Mouse (Mus musculus) embryonic facial prominence, embryonic 11.5 days (tissue): ENCODE data around the gene Castor2. TPM values are rescaled to one million over a fixed set of nuclear protein-coding genes. Genes with fewer than 3 reads are reported as not detected.

Experiments used
- ATAC-seq: fragments of 200-750 bp; cut with Nextera tagmentation; replicated peaks from 2 replicates; pipeline ENCODE4 v1.8.0; 2017; ENCODE audit warnings: low read depth; ENCODE audit not compliant: insufficient number of reproducible peaks, low FRiP score, low TSS enrichment
- DNase-seq: peaks from one replicate; pipeline ENCODE4 v3.0.0-alpha.2; 2015; ENCODE audit warnings: low spot score
- H3K27ac ChIP-seq: fragments of 300-500 bp; sonication (generic); replicated peaks from 2 replicates; pipeline ENCODE4 v1.5.1; 2014; ENCODE audit warnings: mild to moderate bottlenecking, low read depth, low read length, control low read depth
- H3K27me3 ChIP-seq: fragments of 300-500 bp; sonication (generic); 2 replicates; pipeline ENCODE4 v1.6.1; 2014; ENCODE audit warnings: mild to moderate bottlenecking, low read length, moderate library complexity, mixed read lengths; ENCODE audit not compliant: control insufficient read depth, insufficient read depth
- H3K36me3 ChIP-seq: fragments of 300-500 bp; sonication (generic); replicated peaks from 2 replicates; pipeline ENCODE4 v1.6.1; 2014; ENCODE audit warnings: low read depth, mild to moderate bottlenecking, low read length, moderate library complexity, mixed read lengths; ENCODE audit not compliant: control insufficient read depth, insufficient read depth
- H3K4me1 ChIP-seq: fragments of 300-500 bp; sonication (generic); 2 replicates; pipeline ENCODE4 v1.6.1; 2014; ENCODE audit warnings: low read length, mixed read lengths; ENCODE audit not compliant: control insufficient read depth, insufficient read depth
- H3K4me2 ChIP-seq: fragments of 300-500 bp; sonication (generic); 2 replicates; pipeline ENCODE4 v1.6.1; 2014; ENCODE audit warnings: low read depth, mild to moderate bottlenecking, control low read depth, low read length, moderate library complexity
- H3K4me3 ChIP-seq: fragments of 300-500 bp; sonication (generic); 2 replicates; pipeline ENCODE4 v1.5.1; 2014; ENCODE audit warnings: low read depth, low read length, control low read depth
- H3K9ac ChIP-seq: fragments of 300-500 bp; sonication (generic); replicated peaks from 2 replicates; pipeline ENCODE4 v1.6.1; 2014; ENCODE audit warnings: mild to moderate bottlenecking, control low read depth, low read length
- H3K9me3 ChIP-seq: fragments of 300-500 bp; sonication (generic); replicated peaks from 2 replicates; pipeline ENCODE4 v1.6.1; 2016; ENCODE audit warnings: mild to moderate bottlenecking, low read length, inconsistent platforms, mixed read lengths; ENCODE audit not compliant: control insufficient read depth
- WGBS: fragments of 180-500 bp; shearing (Covaris S2); extraction: QIAGEN DNeasy Blood & Tissue Kit; methylation state at CpG from one replicate; pipeline ENCODE4 v1.1.7; 2014; 5-methylcytosine and 5-hydroxymethylcytosine counted together
- polyA plus RNA-seq: library from polyadenylated mRNA; unstranded; fragments of >200 nt; fragmentation: Nextera tagmentation; extraction: Ambion mirVana; gene quantifications from 2 replicates; pipeline ENCODE4 v1.2.1, GENCODE M21; 2014

The Castor2 gene
- polyA plus RNA-seq, 1 experiment from 2014 or later: 8.4 TPM

DNA sequence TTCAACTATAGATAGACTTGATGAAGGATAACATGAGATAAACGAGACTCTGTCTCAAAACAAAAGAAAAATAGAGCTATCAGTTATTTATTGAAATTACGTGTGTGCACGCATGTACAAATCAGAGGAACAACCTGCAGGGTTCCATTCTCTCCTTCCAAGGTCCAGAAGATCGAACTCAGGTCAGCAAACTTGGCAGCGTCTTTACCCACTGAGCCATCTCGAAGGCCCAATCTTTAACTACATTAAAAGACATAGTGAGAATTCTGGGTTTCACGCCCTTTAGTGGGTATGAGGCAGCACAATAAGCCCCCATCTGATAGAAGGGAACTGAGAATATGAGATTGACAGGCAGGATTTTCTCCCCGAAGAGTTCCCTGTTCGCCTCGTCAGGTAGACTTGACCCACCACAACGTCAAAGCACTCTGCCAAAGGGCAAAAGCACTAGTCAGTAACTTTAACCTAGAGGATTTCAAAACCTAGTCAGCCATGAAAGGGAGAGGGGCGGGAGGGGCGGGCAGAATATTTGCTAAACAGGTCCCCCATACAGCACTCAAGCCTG, 1.1 kb upstream of the Castor2 start:
- no peak overlapping the region for H3K27ac ChIP-seq
- H3K27me3 ChIP-seq: no peaks in the 10 kb centered on the region
- no peaks in the 10 kb centered on the region for H3K4me1 ChIP-seq
- peak overlapping the region; percentile 78 for H3K4me3 ChIP-seq
- no peaks in the 10 kb centered on the region for H3K36me3 ChIP-seq
- ATAC-seq (no peak), DNase-seq (no peak)
- H3K9ac ChIP-seq: peak overlapping the region; percentile 78
- no peaks in the 10 kb centered on the region for H3K9me3 ChIP-seq
- 47% methylated on average over 13 of the region's 13 CpGs for WGBS
- H3K4me2 ChIP-seq: peak overlapping the region; percentile 92

DNA sequence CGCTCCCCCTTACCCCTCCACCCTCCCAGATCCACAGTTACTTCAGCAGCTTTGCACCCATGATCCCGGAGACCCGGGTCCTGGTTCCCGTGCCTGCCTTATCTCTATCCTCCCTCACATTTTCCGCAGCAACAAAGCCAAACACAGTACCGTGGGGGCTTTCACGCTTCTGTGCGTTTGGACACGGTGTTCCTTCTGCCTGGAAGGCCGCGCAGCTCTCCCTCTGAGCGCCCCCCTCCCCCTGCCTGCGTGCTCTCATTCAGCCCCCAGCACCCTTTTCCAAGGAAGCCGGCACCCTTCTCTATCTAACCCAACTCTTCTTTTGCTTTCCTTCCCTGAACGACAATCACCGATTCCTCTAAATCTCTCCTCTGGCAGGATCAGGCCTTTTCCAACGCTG, 535 bp upstream of the Castor2 start:
- ATAC-seq: peak; percentile 38

DNA sequence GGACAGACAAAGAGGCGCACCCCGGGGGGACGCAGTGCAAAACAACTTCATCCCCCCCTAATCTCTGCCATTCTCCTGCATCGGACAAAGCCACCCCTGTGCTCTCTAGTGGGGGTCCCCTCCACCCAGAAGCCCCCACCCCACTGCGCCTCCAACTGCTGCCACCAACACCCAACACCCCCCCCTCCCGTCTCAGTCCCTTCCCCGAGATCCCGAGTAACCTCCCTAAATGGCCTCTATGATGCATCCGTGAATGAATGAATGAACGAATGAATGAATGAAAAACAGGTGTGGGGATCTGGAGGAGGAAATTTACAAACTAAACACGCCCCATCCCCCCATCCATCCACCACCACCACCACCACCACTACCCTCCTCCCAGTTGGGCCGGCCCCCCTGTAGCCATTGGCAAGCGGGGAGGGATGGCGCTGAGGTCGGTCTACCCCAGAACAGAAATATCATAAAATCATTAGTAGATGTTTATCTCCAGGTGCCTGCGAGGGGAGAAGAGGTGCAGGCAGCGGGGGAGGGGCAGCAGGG, 791 bp downstream of the Castor2 start:
- ATAC-seq: no peak
- WGBS: 3% methylated on average over 17 of the region's 17 CpGs
- no peaks in the 10 kb centered on the region for H3K9me3 ChIP-seq
- no peak overlapping the region; the same call in 1 of the 2 replicates for H3K27ac ChIP-seq
- H3K36me3 ChIP-seq: no peaks in the 10 kb centered on the region
- H3K4me3 ChIP-seq: peak overlapping the region; percentile 78
- H3K4me2 ChIP-seq: peak overlapping the region; percentile 92
- DNase-seq: peak; percentile 59
- H3K9ac ChIP-seq: peak overlapping the region; percentile 78
- H3K4me1 ChIP-seq: no peaks in the 10 kb centered on the region
- no peaks in the 10 kb centered on the region for H3K27me3 ChIP-seq

More for the DNA sequence above, 535 bp upstream of the Castor2 start:
- H3K9ac ChIP-seq: peak overlapping the region; percentile 78
- under 1% methylated on average over 17 of the region's 17 CpGs for WGBS
- H3K9me3 ChIP-seq: no peaks in the 10 kb centered on the region
- H3K4me1 ChIP-seq: no peaks in the 10 kb centered on the region
- H3K27ac ChIP-seq: no peak overlapping the region
- no peak for DNase-seq
- H3K4me2 ChIP-seq: peak overlapping the region; percentile 92
- H3K27me3 ChIP-seq: no peaks in the 10 kb centered on the region
- H3K4me3 ChIP-seq: peak overlapping the region; percentile 78
- H3K36me3 ChIP-seq: no peaks in the 10 kb centered on the region

DNA sequence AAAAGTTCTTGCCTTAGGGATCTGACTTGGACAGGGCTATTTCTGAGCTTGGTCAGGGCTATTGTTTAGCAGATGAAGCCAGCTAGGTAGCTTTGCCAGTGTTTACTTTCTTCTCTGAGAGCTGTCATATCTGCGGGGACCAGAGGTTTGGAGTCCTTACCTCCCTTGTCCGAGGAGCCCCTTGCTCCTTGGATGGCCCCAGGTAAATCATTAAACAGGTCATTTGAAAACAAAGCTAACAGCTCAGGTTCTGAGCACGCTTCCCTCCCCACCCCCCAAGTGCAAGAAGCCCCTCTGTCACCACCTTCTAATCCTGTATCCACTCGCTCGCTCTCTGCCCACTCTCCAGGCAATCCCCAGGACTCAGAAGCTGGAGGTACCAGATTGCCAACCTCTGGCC, 1.8 kb downstream of the Castor2 start:
- Histone ChIP-seq H3K36me3 (no peaks in the 10 kb centered on the region), H3K4me2 (no peak overlapping the region), H3K4me1 (no peaks in the 10 kb centered on the region), H3K27ac (no peak overlapping the region), H3K4me3 (no peak overlapping the region), H3K9me3 (no peaks in the 10 kb centered on the region), H3K9ac (no peak overlapping the region), H3K27me3 (no peaks in the 10 kb centered on the region)
- no peak for ATAC-seq
- 61% methylated on average over 5 of the region's 5 CpGs for WGBS
- DNase-seq: no peak

DNA sequence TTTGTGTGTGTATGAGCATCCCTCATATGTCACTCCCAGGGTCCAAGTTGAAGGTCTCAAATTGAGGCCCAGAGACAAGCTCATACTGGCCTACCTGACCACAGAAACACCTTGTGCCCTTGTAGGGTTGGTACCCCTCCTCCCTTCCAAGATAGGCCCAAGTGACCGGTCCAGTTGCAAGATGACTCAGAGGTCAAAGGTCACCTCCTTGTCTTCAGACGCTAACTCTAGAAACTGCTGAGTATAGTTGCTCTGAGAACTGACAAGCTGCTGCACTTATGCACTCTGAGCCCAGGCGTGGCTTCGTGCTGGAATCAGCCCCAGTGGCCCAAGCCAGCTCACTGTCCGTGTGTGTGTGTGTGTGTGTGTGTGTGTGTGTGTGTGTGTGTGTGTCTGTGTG, 2.4 kb downstream of the Castor2 start:
- Histone ChIP-seq H3K4me3 (no peak overlapping the region), H3K27ac (no peak overlapping the region), H3K4me1 (no peaks in the 10 kb centered on the region), H3K36me3 (no peaks in the 10 kb centered on the region), H3K9ac (no peak overlapping the region), H3K4me2 (no peak overlapping the region), H3K9me3 (no peaks in the 10 kb centered on the region), H3K27me3 (no peaks in the 10 kb centered on the region)
- DNase-seq (no peak), ATAC-seq (no peak)
- 18% methylated on average over 5 of the region's 5 CpGs for WGBS

DNA sequence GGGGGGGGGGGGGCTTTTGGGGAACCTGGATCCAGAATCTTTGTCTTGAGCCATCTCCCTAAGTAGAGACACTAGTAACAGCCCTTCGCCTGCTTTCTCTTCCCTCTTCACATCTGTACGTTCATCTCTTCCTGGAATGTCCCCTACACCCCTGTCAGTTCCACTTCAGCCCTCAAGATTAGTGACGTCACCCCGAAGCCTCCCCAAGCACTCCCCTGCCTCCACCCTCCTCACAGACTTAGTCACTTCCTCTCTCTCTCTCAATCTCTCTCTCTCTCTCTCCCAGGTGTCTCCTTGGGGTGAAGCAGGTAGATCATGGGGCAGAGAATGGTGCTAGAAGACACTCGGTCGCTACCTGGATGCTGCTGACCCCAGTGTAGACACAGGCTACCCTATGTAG, 3.2 kb downstream of the Castor2 start:
- ATAC-seq (no peak), DNase-seq (no peak)
- Histone ChIP-seq H3K9me3 (no peaks in the 10 kb centered on the region), H3K4me2 (no peak overlapping the region), H3K9ac (no peak overlapping the region), H3K4me1 (no peaks in the 10 kb centered on the region), H3K27me3 (no peaks in the 10 kb centered on the region), H3K4me3 (no peak overlapping the region), H3K27ac (no peak overlapping the region), H3K36me3 (no peaks in the 10 kb centered on the region)
- 56% methylated on average over 6 of the region's 6 CpGs for WGBS

DNA sequence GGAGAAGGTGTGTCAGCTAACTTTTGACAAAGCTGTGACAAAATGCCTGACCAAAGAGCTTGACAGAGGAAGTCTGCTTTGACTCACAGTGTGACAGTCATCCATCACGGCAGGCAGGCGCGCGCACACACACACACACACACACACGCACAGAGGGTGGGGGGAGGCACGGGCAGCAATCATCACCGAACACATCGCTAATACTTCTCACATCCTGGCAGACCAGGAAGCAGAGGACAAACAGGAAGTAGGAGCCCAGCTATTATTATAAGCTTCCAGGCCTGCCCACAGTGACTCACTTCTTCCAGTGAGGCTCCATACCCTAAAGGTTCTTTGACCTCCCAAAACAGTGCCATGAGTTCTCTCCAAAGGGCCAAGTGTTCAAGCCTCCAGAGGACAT, 6.3 kb downstream of the Castor2 start:
- no peak overlapping the region for H3K9ac ChIP-seq
- DNase-seq: no peak
- no peaks in the 10 kb centered on the region for H3K4me1 ChIP-seq
- ATAC-seq: no peak
- WGBS: 90% methylated on average over 8 of the region's 8 CpGs
- no peaks in the 10 kb centered on the region for H3K9me3 ChIP-seq
- no peak overlapping the region for H3K4me3 ChIP-seq
- H3K27me3 ChIP-seq: no peaks in the 10 kb centered on the region
- H3K27ac ChIP-seq: no peak overlapping the region
- no peaks in the 10 kb centered on the region for H3K36me3 ChIP-seq
- no peak overlapping the region for H3K4me2 ChIP-seq

DNA sequence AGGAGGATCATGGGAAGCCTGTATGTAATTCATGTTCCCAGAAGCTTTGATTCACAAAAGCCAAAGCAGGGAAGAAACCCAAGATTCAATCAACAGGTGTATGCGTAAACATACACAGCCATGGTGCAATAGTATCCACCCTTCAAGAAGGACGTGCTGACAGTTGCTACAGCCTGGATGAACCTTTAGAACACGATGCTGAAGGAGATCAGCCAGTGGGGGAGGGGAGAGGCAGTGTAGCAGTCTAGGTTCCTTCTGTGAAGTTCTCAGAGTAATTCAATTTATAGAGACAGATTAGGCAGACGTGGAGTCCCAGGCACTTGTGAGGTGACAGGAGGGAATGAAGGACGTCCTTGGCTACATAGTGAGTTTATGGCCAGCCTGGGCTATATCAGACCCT, 15.5 kb downstream of the Castor2 start:
- H3K9me3 ChIP-seq: no peaks in the 10 kb centered on the region
- H3K4me1 ChIP-seq: no peaks in the 10 kb centered on the region
- H3K4me2 ChIP-seq: no peak overlapping the region
- H3K4me3 ChIP-seq: no peak overlapping the region
- WGBS: 87% methylated on average over 5 of the region's 5 CpGs
- no peak overlapping the region for H3K27ac ChIP-seq
- no peaks in the 10 kb centered on the region for H3K27me3 ChIP-seq
- ATAC-seq: no peak
- DNase-seq: no peak
- H3K36me3 ChIP-seq: no peaks in the 10 kb centered on the region
- H3K9ac ChIP-seq: no peak overlapping the region
